Mouse (Mus musculus): ENCODE measurements around the gene Tenm4.

Gene Tenm4

DNA sequence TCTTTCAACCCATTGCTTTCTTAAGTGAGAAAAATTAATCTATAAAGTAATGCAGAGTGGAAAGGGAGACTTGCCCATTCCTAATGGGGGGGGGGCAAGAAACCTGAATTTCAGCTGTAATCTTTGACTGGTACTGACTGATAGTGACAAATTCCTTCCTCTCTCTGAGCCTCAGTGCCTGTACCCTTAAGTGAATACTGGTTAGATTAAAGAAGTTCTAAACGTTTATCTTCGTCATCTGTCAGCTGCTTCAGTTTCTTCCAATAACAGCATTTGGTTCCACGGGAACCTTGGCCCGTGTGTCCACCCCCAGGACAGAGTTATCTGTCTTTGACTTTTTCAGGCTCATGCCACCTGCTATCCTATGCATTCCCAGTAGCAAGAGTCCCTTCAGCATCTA lies 685.5 kb downstream of the Tenm4 start:
- no peak for DNase-seq (ENCODE audit: low spot score)

DNA sequence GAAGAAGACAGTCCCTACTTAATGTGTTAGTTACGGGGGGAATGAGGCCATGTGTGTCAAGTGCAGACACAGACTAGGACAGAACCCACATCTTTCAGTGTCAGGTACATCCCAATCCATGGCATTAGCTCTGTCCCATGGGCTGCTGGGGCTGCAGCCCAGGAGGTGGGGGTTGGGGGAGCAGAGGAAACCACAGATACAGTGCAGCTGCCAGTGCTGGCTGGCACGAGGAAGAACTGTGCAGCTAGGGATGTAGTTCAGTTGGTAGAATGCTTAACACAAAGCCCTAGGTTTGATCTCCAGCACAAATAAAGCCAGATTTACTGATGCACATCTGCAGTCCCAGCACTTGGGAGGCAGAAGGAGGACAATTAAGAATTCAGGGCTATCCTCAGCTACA lies 688.0 kb downstream of the Tenm4 start:
- no peak for DNase-seq (ENCODE audit: low spot score)

- DNase-seq (ENCODE audit: low spot score) = no peak
Observed at GRCm38 (mm10) chr7:96859684-96860083, 688.6 kb downstream of the Tenm4 start.

GRCm38 (mm10) chr7:96860650-96861049 lies 689.6 kb downstream of the Tenm4 start:
- DNase-seq (ENCODE audit: low spot score) = no peak

GRCm38 (mm10) chr7:96864894-96865722 lies 694.1 kb downstream of the Tenm4 start:
- peak; percentile 48 for DNase-seq (ENCODE audit: low spot score)

DNA sequence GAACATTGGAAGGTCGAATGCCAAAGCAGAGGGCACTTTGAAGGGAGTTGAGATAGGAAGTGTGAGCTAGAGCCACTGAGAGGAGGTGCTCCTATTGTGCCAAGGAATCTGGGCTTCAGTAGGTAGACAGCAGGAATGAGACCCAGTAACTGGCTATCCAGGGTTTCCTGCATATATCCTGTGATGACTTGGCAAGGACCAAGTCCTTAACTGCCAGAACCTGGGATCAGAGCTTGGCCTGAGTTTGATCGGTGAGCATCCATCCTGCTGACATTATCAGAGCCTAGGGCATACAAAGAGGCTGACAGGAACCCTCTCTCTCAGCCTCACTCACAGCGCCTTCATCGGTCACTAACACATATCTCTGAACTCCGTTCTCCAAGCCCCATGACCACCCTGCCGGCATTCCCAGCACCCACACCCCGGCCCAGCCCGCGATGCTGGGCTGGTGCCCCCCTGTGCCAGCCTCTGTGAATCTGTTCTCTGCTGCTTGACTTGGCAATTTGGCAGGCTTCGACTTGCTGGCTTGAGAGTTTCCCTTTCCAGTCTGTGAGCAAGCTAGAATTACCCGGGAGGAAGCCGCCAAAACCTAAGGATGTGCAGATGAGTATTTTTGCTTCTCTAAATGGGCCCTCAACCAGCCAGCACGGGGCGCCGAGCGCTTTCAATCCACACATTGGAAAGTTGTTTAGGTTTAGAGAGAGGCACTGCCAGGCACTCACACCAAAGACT lies 698.2 kb downstream of the Tenm4 start:
- DNase-seq (ENCODE audit: low spot score) = no peak

- no peak for DNase-seq (ENCODE audit: low spot score)
Observed at GRCm38 (mm10) chr7:96870473-96870872, 699.4 kb downstream of the Tenm4 start.

- no peak for DNase-seq (ENCODE audit: low spot score)
Observed at GRCm38 (mm10) chr7:96871031-96871430, 700.0 kb downstream of the Tenm4 start.

DNA sequence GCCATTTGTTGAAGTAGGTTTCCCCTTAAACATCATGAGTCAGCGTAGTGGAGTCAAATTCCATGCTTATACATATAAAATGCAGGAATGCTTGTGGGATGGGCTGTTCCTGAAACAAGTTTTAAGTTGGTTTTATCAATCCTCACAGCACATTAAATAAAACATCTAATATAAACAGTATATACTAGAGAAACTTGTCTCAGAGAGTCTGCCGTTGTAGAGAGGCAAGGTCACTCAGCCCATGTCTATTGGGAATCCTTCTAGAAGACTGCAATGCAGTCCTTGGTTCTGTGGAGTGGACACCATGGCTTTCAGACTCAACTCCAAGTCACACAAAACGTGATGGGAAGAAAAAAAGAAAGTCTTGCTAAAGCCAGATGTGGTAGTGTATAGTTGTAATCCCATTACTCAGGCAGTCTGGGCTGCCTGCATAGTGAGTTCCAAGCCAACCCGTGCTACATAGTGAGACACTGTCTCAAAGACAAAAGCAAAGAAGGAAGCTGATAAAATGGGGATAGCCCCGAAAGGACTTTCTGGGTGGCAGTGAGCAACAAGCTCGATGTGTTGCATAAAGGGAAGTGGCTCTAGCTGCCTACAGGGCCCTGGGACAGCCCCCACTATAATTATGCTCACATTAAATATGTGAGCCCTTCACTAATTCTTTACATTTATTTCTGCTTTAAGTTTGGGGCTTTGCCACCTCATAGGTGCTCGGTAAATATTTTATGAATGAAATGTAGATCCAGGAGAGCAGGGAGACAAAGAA lies 707.6 kb downstream of the Tenm4 start:
- no peak for DNase-seq (ENCODE audit: low spot score)

DNA sequence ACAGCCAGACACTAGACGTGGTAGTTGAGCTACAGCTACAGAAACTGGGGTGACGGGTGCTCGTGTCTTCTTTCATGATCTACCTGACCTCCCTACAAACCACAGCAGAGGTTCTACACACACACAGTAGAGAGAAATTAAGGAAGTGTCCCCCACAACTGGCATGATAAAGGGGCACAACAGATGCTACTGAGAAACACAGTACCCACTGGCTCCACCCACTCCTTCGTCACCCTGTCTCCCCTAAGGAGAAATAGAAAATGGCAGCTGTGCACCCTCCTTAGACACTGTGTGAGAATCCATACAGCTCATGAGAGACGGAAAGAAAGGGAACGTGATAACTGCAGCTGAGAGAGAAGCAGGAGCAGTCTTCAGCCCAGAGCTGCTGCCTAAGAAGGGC lies 708.5 kb downstream of the Tenm4 start:
- DNase-seq (ENCODE audit: low spot score) = no peak

GRCm38 (mm10) chr7:96880221-96880944 lies 709.3 kb downstream of the Tenm4 start:
- DNase-seq (ENCODE audit: low spot score) = no peak

GRCm38 (mm10) chr7:96883297-96883696 lies 712.3 kb downstream of the Tenm4 start:
- DNase-seq (ENCODE audit: low spot score) = no peak

DNA sequence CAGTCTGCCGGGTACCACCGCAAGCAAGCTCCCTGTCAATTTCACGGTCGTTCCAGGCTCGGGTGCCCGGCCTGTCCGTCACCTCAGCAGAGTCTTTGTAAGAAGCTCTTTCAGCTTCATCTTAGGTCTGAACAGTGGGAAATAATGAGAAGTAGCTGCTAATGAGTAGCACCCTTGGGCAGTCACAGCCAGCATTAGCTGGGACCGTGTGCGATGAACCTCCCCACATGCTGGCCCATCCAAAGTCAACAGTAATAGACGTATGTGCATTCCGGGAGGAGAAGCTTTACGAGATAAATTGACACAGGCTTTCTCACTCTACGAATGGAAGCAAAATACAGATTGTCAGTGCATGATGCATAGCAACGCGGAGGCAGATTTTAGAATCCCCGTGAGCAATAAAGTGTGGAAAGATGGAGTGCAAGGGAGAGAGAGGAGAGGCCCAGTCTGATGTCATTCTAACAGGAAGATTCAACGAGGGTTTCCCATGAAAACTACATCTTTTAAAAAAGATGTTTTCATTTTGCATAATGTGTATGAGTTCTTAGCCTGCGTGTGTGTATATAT lies 716.1 kb downstream of the Tenm4 start:
- no peak for DNase-seq (ENCODE audit: low spot score)

- no peak for DNase-seq (ENCODE audit: low spot score)
Observed at GRCm38 (mm10) chr7:96889061-96890034, 718.3 kb downstream of the Tenm4 start.

DNA sequence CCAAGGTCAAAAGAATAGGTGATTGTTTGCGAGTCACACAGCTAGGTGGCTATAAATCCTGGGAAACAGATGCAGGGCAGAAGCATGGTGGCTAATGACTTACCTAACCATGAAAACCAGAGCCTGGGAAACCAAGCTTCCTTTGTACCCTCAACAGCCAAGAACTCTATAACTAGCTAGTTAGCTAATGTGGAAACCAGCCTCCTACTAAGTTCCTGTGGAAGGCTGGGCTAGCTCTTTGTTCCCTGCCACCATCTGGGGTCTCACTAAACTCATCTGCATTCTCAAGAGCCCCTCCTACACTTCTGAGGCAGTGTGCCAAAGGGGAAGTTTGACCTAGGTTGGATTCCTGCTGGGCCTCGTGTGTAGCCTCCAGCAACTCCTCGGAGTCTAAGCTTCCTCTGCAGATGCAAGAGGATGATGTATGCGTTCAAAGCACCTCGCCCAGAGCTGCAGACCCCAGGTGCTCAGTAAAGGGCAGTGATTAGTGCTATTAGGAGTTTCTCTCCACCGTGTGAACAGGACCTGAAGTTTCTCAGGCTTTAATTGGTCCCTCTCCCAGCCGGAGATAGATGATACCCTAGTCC lies 719.1 kb downstream of the Tenm4 start:
- peak; percentile 40 for DNase-seq (ENCODE audit: low spot score)

DNA sequence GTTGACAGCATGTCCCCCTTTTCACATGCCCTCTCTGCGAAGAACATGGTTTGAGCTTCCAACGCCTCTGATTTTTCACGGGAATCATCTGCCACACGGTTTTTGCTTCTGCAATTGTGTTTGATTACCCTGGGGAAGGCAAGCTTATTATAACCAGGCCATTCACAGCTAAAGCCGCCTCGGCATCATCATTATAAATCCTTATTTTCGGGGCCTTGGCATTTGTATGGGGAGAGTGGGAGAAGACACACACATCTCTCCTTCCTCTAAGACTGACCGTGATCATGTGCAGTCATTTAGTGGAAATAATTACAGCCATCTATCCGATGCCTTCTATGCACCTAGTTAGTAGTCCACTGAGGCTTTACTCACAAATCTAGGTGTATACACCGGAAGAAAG lies 719.9 kb downstream of the Tenm4 start:
- DNase-seq (ENCODE audit: low spot score) = no peak

DNA sequence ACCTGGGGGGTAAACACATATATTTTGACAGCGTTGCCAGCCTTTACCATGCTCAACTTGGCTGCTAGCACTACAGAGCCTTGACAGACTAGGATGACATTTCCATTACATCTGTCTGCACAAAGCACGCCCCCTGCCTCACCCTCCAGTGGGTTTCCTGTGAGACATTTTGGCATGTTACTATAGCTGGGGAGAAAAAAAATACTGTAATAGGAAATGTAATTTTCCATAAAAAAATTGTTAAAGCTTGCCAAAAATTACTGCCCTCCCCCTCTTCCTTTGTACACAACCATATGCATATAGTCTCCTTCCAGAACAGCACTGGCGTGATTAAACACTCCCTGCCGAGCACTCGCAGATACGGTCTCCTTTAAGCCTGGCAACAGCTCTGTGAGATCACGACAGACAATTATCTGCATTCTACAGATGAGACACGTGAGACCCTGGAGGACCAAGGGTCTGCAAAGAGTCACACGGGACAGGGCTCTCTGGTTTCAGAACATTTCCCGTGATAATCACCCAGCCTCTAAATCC lies 728.1 kb downstream of the Tenm4 start:
- no peak for DNase-seq (ENCODE audit: low spot score)

GRCm38 (mm10) chr7:96902183-96902582 lies 731.1 kb downstream of the Tenm4 start:
- DNase-seq (ENCODE audit: low spot score) = peak; percentile 38

DNA sequence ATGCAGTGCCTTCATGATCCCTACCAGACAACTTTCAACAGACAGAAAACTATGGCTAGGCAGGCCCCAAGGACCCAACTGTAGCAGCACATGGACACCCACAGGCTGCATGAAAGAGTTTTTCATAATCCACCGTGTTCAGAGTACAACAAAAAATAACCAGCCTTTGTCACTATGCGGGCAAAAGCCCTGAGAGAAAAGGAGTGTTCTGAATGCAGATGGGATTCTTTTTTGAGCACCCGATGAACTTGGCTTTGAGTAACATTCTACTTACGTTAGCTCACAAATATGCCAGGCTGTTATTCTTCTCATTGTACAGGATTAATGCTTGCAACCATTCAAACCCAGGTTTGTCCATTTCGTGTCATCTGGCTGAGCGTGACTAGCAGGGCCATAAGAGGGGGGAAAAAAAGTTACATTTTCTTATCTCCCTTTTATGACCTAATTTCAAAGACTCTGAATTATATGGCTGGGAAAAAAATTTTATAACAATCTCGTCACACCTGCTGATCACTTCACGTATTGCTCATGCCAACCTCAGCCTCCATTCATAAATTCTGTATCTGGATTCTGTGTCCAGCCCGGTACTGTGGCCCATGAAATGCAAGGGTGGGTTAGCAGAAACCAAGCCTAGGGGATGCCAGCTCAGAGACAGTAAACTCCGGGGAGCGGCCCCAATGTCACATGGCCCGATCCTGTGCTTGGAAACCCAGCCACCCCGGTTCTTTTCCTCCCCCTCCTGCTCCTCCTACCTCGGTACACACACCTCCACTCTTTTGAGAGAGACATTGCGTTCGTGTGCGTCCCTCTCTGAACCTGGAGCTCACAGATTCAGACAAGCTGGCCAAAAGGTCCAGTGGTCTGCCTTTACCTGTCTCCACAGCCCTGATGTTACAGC lies 732.3 kb downstream of the Tenm4 start:
- DNase-seq (ENCODE audit: low spot score) = no peak
